Mouse (Mus musculus) heart, postnatal 0 days (tissue): ENCODE measurements around the gene Phxr2.

ENCODE experiments used
- CTCF ChIP-seq: IDR thresholded peaks from 2 replicates; pipeline ENCODE4 v1.5.1; 2016; ENCODE audit warnings: antibody characterized with exemption, control low read depth, low read depth
- EP300 ChIP-seq: IDR thresholded peaks from 2 replicates; pipeline ENCODE4 v1.6.1; 2016; ENCODE audit warnings: antibody characterized with exemption, low read depth

DNA sequence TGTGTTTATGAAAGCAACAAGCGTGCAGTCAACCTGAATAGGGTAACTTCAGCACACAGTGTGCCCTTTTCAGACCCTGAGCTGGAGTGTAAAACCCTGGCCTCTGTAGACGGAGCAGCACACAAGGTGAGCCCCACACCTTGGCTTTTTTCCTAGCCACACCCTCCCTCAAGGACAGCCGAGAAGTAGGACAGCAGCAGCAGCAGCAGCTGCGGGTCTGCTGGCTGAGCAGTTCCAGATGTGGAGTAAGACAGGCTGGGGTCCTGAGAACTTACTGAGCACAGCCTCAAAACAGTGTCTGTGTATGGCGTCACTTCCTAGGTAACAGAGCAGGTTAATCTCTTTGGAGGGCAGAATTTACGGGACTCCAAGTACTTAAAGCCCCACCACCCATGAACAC, 7.4 kb downstream of the Phxr2 start:
- no peak for TF ChIP-seq EP300
- no peak for TF ChIP-seq CTCF
